Mouse (Mus musculus): Measurements from ENCODE around the gene Gm10644.

- no peak for TF ChIP-seq POLR2A (IDR thresholded peaks at IDR 0.05; ENCODE audit: borderline replicate concordance, insufficient read depth, low read length)
- no peak for TF ChIP-seq CTCF (IDR thresholded peaks at IDR 0.05; ENCODE audit: borderline replicate concordance, insufficient read depth, low read depth, low read length)
Measured at GRCm38 (mm10) chr8:83982449-83982848, 27.4 kb upstream of the Gm10644 start.
